Mouse (Mus musculus): ENCODE data around the gene Myh10. TPM values are rescaled to one million over a fixed set of nuclear protein-coding genes. Genes with fewer than 3 reads are reported as not detected.

The Myh10 gene
- polyA plus RNA-seq, 1 experiment from 2014 or later, result 147 TPM

GRCm38 (mm10) chr11:68756456-68757348 is 65.3 kb downstream of the Myh10 start:
- 85% methylated on average over 11 of the region's 11 CpGs for WGBS
- H3K27ac ChIP-seq (ENCODE audit: low read length), result no peak overlapping the region
- no peaks in the 10 kb centered on the region for H3K9me3 ChIP-seq (ENCODE audit: low read length)
- H3K27me3 ChIP-seq (ENCODE audit: insufficient read depth, low read length), result no peaks in the 10 kb centered on the region
- H3K4me3 ChIP-seq (ENCODE audit: low read length), result no peak overlapping the region
- H3K4me1 ChIP-seq (ENCODE audit: insufficient read depth, low read length), result peaks cover 21% of the 10 kb centered on the region
- no peak overlapping the region for H3K9ac ChIP-seq (replicated peaks; ENCODE audit: low read length)
- ATAC-seq (ENCODE audit: low FRiP score, low TSS enrichment), result no peak
- peaks cover 16% of the 10 kb centered on the region for H3K36me3 ChIP-seq (ENCODE audit: insufficient read depth, low read length)
- no peak overlapping the region for H3K4me2 ChIP-seq (replicated peaks; ENCODE audit: low read depth, low read length)

- Histone ChIP-seq H3K4me3 (ENCODE audit: low read length) (no peak overlapping the region), H3K9ac (replicated peaks; ENCODE audit: low read length) (no peak overlapping the region), H3K27me3 (ENCODE audit: insufficient read depth, low read length) (no peaks in the 10 kb centered on the region), H3K27ac (ENCODE audit: low read length) (no peak overlapping the region), H3K36me3 (ENCODE audit: insufficient read depth, low read length) (peaks cover 36% of the 10 kb centered on the region), H3K9me3 (ENCODE audit: low read length) (no peaks in the 10 kb centered on the region), H3K4me2 (replicated peaks; ENCODE audit: low read depth, low read length) (no peak overlapping the region), H3K4me1 (ENCODE audit: insufficient read depth, low read length) (0 out of 2 replicates have a peak, but pooled peaks cover 5% of the 10 kb centered on the region)
- 92% methylated on average over 3 of the region's 3 CpGs for WGBS
- no peak for ATAC-seq (ENCODE audit: low FRiP score, low TSS enrichment)
Measured at GRCm38 (mm10) chr11:68759691-68760090, 68.3 kb downstream of the Myh10 start.

DNA sequence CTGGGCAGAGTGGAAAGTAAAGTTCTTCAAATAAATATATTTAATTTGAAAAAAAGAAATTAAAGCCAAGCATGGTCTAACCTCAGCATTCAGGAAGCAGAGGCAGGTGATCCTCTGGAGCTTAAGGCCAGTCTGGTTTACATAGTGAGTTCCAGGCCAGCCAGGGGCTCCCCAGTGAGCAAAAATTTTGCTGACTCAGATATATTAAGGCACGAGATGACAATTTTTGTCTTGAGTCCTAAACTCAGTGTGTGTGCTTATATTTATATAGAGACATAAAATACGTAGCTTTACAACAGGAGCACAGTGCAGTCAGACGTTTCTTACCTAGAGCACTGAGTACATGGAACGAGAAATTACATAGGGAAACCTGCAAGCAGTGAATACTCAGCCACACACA is 69.8 kb downstream of the Myh10 start:
- Histone ChIP-seq H3K4me1 (ENCODE audit: insufficient read depth, low read length) (no peaks in the 10 kb centered on the region), H3K27ac (ENCODE audit: low read length) (no peak overlapping the region), H3K27me3 (ENCODE audit: insufficient read depth, low read length) (no peaks in the 10 kb centered on the region), H3K9me3 (ENCODE audit: low read length) (no peaks in the 10 kb centered on the region), H3K36me3 (ENCODE audit: insufficient read depth, low read length) (peaks cover 44% of the 10 kb centered on the region), H3K4me2 (replicated peaks; ENCODE audit: low read depth, low read length) (no peak overlapping the region), H3K9ac (replicated peaks; ENCODE audit: low read length) (no peak overlapping the region), H3K4me3 (ENCODE audit: low read length) (no peak overlapping the region)
- no peak for ATAC-seq (ENCODE audit: low FRiP score, low TSS enrichment)
- WGBS, result 87% methylated on average over 4 of the region's 4 CpGs

DNA sequence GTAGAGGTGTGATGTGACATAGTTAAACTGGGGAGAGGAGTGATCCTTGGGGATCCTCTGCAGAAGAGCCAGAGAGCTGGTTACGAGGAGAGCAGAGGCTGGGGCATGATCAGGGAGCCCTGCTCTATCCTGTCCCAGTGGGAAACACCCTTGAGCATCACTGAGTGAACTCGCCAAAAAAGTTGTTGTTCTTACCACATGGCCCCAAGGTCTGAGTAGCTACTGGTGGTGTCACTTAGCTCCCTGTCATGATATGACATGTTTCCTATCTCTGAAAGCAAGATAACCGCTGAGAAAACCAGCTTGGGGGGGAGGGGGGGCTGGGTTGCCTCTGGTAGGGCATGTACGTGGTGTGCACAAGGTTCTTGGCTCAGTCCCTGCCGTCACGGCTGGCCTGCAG is 70.3 kb downstream of the Myh10 start:
- H3K9me3 ChIP-seq (ENCODE audit: low read length), result no peaks in the 10 kb centered on the region
- H3K27ac ChIP-seq (ENCODE audit: low read length), result no peak overlapping the region
- H3K9ac ChIP-seq (replicated peaks; ENCODE audit: low read length), result no peak overlapping the region
- ATAC-seq (ENCODE audit: low FRiP score, low TSS enrichment), result no peak
- no peaks in the 10 kb centered on the region for H3K4me1 ChIP-seq (ENCODE audit: insufficient read depth, low read length)
- H3K4me3 ChIP-seq (ENCODE audit: low read length), result no peak overlapping the region
- H3K27me3 ChIP-seq (ENCODE audit: insufficient read depth, low read length), result no peaks in the 10 kb centered on the region
- H3K4me2 ChIP-seq (replicated peaks; ENCODE audit: low read depth, low read length), result no peak overlapping the region
- H3K36me3 ChIP-seq (ENCODE audit: insufficient read depth, low read length), result peaks cover 50% of the 10 kb centered on the region
- WGBS, result 81% methylated on average over 6 of the region's 6 CpGs

DNA sequence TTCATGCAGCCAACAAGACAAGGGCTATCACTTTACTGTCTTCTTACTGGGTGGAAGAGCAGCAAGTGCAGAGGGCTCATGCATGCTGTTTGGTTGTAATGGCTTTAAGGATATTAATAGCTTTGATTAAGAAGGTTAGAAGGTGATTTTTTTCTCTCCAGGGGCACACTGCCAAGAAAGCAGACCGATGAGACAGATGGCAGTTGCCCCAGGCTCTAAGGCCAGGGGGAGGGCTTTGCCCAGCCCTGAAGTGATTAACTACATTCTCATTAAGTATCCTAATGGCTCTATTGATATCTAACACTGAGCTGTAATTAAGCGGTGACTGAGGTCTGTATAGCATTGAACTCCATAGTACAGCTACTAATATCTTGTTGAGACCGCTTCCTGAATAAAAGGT is 73.3 kb downstream of the Myh10 start:
- H3K4me1 ChIP-seq (ENCODE audit: insufficient read depth, low read length), result no peaks in the 10 kb centered on the region
- H3K27me3 ChIP-seq (ENCODE audit: insufficient read depth, low read length), result no peaks in the 10 kb centered on the region
- H3K27ac ChIP-seq (ENCODE audit: low read length), result no peak overlapping the region
- no peak overlapping the region for H3K4me2 ChIP-seq (replicated peaks; ENCODE audit: low read depth, low read length)
- no peak for ATAC-seq (ENCODE audit: low FRiP score, low TSS enrichment)
- no peak overlapping the region for H3K4me3 ChIP-seq (ENCODE audit: low read length)
- WGBS, result 70% methylated on average over 3 of the region's 3 CpGs
- peaks cover 76% of the 10 kb centered on the region for H3K36me3 ChIP-seq (ENCODE audit: insufficient read depth, low read length)
- no peak overlapping the region for H3K9ac ChIP-seq (replicated peaks; ENCODE audit: low read length)
- no peaks in the 10 kb centered on the region for H3K9me3 ChIP-seq (ENCODE audit: low read length)

GRCm38 (mm10) chr11:68767762-68768542 is 76.6 kb downstream of the Myh10 start:
- Histone ChIP-seq H3K4me2 (replicated peaks; ENCODE audit: low read depth, low read length) (no peak overlapping the region), H3K36me3 (ENCODE audit: insufficient read depth, low read length) (peaks cover 89% of the 10 kb centered on the region), H3K4me3 (ENCODE audit: low read length) (no peak overlapping the region), H3K27ac (ENCODE audit: low read length) (no peak overlapping the region), H3K4me1 (ENCODE audit: insufficient read depth, low read length) (no peaks in the 10 kb centered on the region), H3K9ac (replicated peaks; ENCODE audit: low read length) (no peak overlapping the region), H3K9me3 (ENCODE audit: low read length) (no peaks in the 10 kb centered on the region), H3K27me3 (ENCODE audit: insufficient read depth, low read length) (no peaks in the 10 kb centered on the region)
- ATAC-seq (ENCODE audit: low FRiP score, low TSS enrichment), result no peak
- WGBS, result 93% methylated on average over 10 of the region's 10 CpGs

DNA sequence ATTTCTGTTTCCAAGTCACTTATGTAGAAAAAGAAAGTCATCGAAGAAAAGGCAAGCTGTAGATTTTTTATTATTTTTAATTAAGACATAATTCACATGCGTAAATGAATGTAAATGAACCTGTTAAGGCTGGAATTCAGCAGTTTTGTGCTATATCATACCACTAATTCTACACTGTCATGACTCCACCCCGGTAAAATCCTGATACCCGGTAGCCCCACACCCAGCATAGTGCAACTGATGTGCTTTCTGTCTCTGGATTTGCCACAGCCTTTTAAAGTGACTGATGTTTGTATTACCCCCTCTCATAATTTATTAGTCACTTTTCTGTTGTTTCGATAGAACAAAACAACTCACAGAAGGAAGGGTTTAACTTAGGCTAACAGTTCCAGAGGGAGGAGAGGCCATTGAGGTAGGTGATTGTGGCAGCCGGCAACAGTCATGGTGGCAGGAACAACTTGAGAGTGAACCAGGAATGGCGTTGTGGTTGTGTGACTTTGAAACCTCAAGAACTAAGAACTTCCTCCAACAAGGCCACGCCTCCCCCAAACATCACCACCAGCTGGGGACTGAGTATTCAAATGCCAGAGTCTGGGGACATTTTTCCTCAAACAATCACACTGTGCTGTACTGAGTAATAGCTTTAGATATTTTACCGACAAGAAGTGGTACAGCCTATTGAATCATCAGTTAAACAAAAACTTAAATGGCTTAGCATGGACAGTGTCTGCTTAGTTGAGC is 78.6 kb downstream of the Myh10 start:
- Histone ChIP-seq H3K36me3 (ENCODE audit: insufficient read depth, low read length) (peaks cover 82% of the 10 kb centered on the region), H3K27ac (ENCODE audit: low read length) (no peak overlapping the region)

GRCm38 (mm10) chr11:68776147-68776655 is 84.8 kb downstream of the Myh10 start:
- Histone ChIP-seq H3K4me1 (ENCODE audit: insufficient read depth, low read length) (no peaks in the 10 kb centered on the region), H3K36me3 (ENCODE audit: insufficient read depth, low read length) (peaks cover 38% of the 10 kb centered on the region), H3K4me3 (ENCODE audit: low read length) (no peak overlapping the region), H3K4me2 (replicated peaks; ENCODE audit: low read depth, low read length) (no peak overlapping the region), H3K27ac (ENCODE audit: low read length) (no peak overlapping the region), H3K9ac (replicated peaks; ENCODE audit: low read length) (no peak overlapping the region), H3K27me3 (ENCODE audit: insufficient read depth, low read length) (no peaks in the 10 kb centered on the region), H3K9me3 (ENCODE audit: low read length) (no peaks in the 10 kb centered on the region)
- no peak for ATAC-seq (ENCODE audit: low FRiP score, low TSS enrichment)
- WGBS, result 78% methylated on average over 7 of the region's 7 CpGs

More for the DNA sequence above, 78.6 kb downstream of the Myh10 start:
- Histone ChIP-seq H3K4me1 (ENCODE audit: insufficient read depth, low read length) (no peaks in the 10 kb centered on the region), H3K9me3 (ENCODE audit: low read length) (no peaks in the 10 kb centered on the region), H3K4me2 (replicated peaks; ENCODE audit: low read depth, low read length) (no peak overlapping the region), H3K4me3 (ENCODE audit: low read length) (no peak overlapping the region), H3K27me3 (ENCODE audit: insufficient read depth, low read length) (no peaks in the 10 kb centered on the region), H3K9ac (replicated peaks; ENCODE audit: low read length) (no peak overlapping the region)
- no peak for ATAC-seq (ENCODE audit: low FRiP score, low TSS enrichment)
- 88% methylated on average over 9 of the region's 9 CpGs for WGBS

- Histone ChIP-seq H3K27me3 (ENCODE audit: insufficient read depth, low read length) (no peaks in the 10 kb centered on the region), H3K4me3 (ENCODE audit: low read length) (no peak overlapping the region), H3K4me2 (replicated peaks; ENCODE audit: low read depth, low read length) (no peak overlapping the region), H3K9me3 (ENCODE audit: low read length) (no peaks in the 10 kb centered on the region), H3K27ac (ENCODE audit: low read length) (no peak overlapping the region), H3K9ac (replicated peaks; ENCODE audit: low read length) (no peak overlapping the region), H3K4me1 (ENCODE audit: insufficient read depth, low read length) (no peaks in the 10 kb centered on the region), H3K36me3 (ENCODE audit: insufficient read depth, low read length) (peaks cover 36% of the 10 kb centered on the region)
- WGBS, result 71% methylated on average over 11 of the region's 11 CpGs
- ATAC-seq (ENCODE audit: low FRiP score, low TSS enrichment), result no peak
Measured at GRCm38 (mm10) chr11:68777933-68778332, 86.6 kb downstream of the Myh10 start.
